Mouse (Mus musculus): ENCODE measurements around the gene Ccno.
A peak's percentile ranks its signal among the peaks of the same experiment; 100 is the strongest.

The Ccno gene

GRCm38 (mm10) chr13:112987532-112987943, at the start of gene Ccno:
Ccno (plus strand) TSS chr13:112987802.
- peak; percentile 94 to 95 for DNase-seq

GRCm38 (mm10) chr13:112938130-112938529, 49.5 kb upstream of the Ccno start:
- no peak for DNase-seq

GRCm38 (mm10) chr13:112941879-112942330, 45.7 kb upstream of the Ccno start:
- no peak for DNase-seq

GRCm38 (mm10) chr13:112945312-112945711, 42.3 kb upstream of the Ccno start:
- no peak for DNase-seq

- no peak for DNase-seq
Observed at GRCm38 (mm10) chr13:112945900-112946299, 41.7 kb upstream of the Ccno start.

GRCm38 (mm10) chr13:112954067-112954466, 33.5 kb upstream of the Ccno start:
- no peak for DNase-seq

GRCm38 (mm10) chr13:112963081-112963480, 24.5 kb upstream of the Ccno start:
- DNase-seq, result peak; percentile 11 to 16

GRCm38 (mm10) chr13:112964421-112964820, 23.2 kb upstream of the Ccno start:
- DNase-seq, result peak; percentile 28 to 57

- no peak for DNase-seq
Observed at GRCm38 (mm10) chr13:112967267-112967666, 20.3 kb upstream of the Ccno start.

- DNase-seq, result no peak
Observed at GRCm38 (mm10) chr13:112976720-112977119, 10.9 kb upstream of the Ccno start.

GRCm38 (mm10) chr13:112985605-112986450, 1.8 kb upstream of the Ccno start:
- no peak for DNase-seq

GRCm38 (mm10) chr13:112986451-112986950, 1.1 kb upstream of the Ccno start:
- no peak for DNase-seq

- DNase-seq, result no peak
Observed at GRCm38 (mm10) chr13:112987991-112988390, 389 bp downstream of the Ccno start.

- DNase-seq, result no peak
Observed at GRCm38 (mm10) chr13:112988866-112989265, 1.3 kb downstream of the Ccno start.

GRCm38 (mm10) chr13:112989541-112989940, 1.9 kb downstream of the Ccno start:
- no peak for DNase-seq

- no peak for DNase-seq
Observed at GRCm38 (mm10) chr13:112990346-112990745, 2.7 kb downstream of the Ccno start.

GRCm38 (mm10) chr13:112993531-112994152, 6.0 kb downstream of the Ccno start, which contains the start of gene Mcidas:
Mcidas (plus strand) TSS chr13:112993845.
- DNase-seq, result no peak

GRCm38 (mm10) chr13:112994191-112994590, 6.6 kb downstream of the Ccno start:
- peak; percentile 41 to 73 for DNase-seq

- DNase-seq, result no peak
Observed at GRCm38 (mm10) chr13:112996407-112996806, 8.8 kb downstream of the Ccno start.

GRCm38 (mm10) chr13:112997369-112997768, 9.8 kb downstream of the Ccno start:
- no peak for DNase-seq

- DNase-seq, result no peak
Observed at GRCm38 (mm10) chr13:112998427-112999201, 11.0 kb downstream of the Ccno start.

- DNase-seq, result no peak
Observed at GRCm38 (mm10) chr13:113000090-113000489, 12.5 kb downstream of the Ccno start.

All from kidney, adult 8-10 months (tissue).